Mouse (Mus musculus): ENCODE measurements around the gene Ston1.

GRCm38 (mm10) chr17:88603943-88604342 is 6.5 kb downstream of the Ston1 start:
- TF ChIP-seq POLR2A (IDR thresholded peaks at IDR 0.05; ENCODE audit: low read depth, low read length) (no peak), CTCF (IDR thresholded peaks at IDR 0.05; ENCODE audit: extremely low read depth, insufficient read depth, insufficient read length, insufficient replicate concordance) (no peak)

Measured in spleen, adult 2 months (tissue).